Mouse (Mus musculus) lung, postnatal 0 days (tissue): ENCODE results near the gene Gtpbp8.

Experiments used
- CTCF ChIP-seq: IDR thresholded peaks from 2 replicates; pipeline ENCODE4 v1.5.1; 2016; ENCODE audit warnings: antibody characterized with exemption, mild to moderate bottlenecking
- EP300 ChIP-seq: IDR thresholded peaks from 2 replicates; pipeline ENCODE4 v1.6.1; 2016; ENCODE audit warnings: antibody characterized with exemption, mild to moderate bottlenecking, control low read depth

- TF ChIP-seq CTCF (no peak), EP300 (no peak)
Measured at GRCm38 (mm10) chr16:44695214-44695858, 50.8 kb downstream of the Gtpbp8 start.
